Mouse (Mus musculus) thymus, adult 2 months (tissue): ENCODE measurements around the gene Emx1.

ENCODE experiments used
- CTCF ChIP-seq: fragments of 200-500 bp; IDR thresholded peaks from 2 replicates; pipeline ENCODE4 v1.5.1; 2012; ENCODE audit warnings: mild to moderate bottlenecking, control low read depth, low read length, moderate library complexity, borderline replicate concordance; ENCODE audit not compliant: control insufficient read depth, poor library complexity, insufficient read depth; ENCODE audit errors: extremely low read depth
- POLR2A ChIP-seq: fragments of 200-500 bp; IDR thresholded peaks from 2 replicates; pipeline ENCODE4 v1.6.1; 2012; ENCODE audit warnings: mild to moderate bottlenecking, low read length, control low read depth, moderate library complexity; ENCODE audit not compliant: control insufficient read depth, poor library complexity, insufficient read depth; ENCODE audit errors: extremely low read depth

- TF ChIP-seq CTCF (no peak), POLR2A (no peak)
These were observed 65.2 kb downstream of the Emx1 start for GRCm38 (mm10) chr6:85252251-85253058.
